In the genomic region with DNA sequence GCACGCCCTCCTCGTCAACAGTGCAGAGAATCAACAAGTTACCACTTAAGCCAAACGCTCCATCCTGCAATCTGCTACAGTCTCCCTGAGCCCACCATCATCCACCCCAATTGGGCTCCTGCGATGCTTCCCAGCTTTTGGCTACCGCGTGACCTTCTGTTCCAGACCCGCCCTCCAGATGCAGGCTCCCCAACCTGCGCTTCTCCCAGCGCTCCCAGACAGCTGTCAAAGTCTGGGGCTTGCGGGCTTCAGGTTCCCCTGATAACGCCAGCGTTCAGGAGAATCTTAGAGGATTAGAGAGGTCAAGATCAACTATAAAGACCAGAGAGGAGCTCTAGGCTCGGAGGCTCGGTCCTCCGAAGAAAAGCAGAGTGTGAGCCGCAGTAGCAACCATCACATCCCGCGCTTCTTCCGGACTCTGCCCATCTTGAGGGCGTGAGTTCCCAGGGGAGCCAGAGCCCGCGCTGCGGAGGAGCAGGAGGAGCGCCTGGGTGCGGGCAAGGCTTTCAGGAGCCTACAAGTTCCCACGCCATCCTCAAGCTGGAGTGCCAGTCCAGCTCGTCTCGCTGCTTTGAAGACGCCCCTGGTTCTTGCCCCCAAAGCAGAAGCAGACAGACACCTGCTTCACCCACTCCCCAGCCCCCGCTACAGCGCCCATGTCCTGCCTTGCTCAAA, we compare ENCODE assay signal across 9 mouse cellular contexts. TPM values are rescaled to one million over a fixed set of nuclear protein-coding genes. Genes with fewer than 3 reads are reported as not detected.
DNase-seq lines count a peak whose midpoint lies in the region; ATAC-seq and TF ChIP-seq lines count a peak whose summit lies in the region.
"Had no signal": no experiment of that assay in that cellular context is flagged by ENCODE, and none has a peak within 500 bp of the region (broad histone marks: within the 10 kb centered on the region; RNA-seq: fewer than 3 reads in every experiment).

No protein-coding gene starts in this region.

- peak overlapping the region; percentile 67 for H3K9ac ChIP-seq in neural tube, embryonic 11.5 days (ENCODE audit: low read length)

- peaks cover 57% of the 10 kb centered on the region for H3K27me3 ChIP-seq in heart, embryonic 10.5 days (ENCODE audit: insufficient read depth, poor library complexity, severe bottlenecking)
- peaks cover 17% of the 10 kb centered on the region for H3K27me3 ChIP-seq in neural tube, embryonic 11.5 days (ENCODE audit: control insufficient read depth, insufficient read depth, low read length)

- TF ChIP-seq POLR2A in embryonic fibroblast, embryonic 13.5 days (IDR thresholded peaks at IDR 0.05; ENCODE audit: low read depth, low read length): no peak

- ATAC-seq in neural tube, embryonic 11.5 days (ENCODE audit: insufficient read depth, low FRiP score, low TSS enrichment): no peak

- peak overlapping the region; percentile 76 for H3K4me3 ChIP-seq in heart, embryonic 10.5 days
- peak overlapping the region; percentile 39 for H3K4me3 ChIP-seq in embryonic fibroblast, embryonic 13.5 days (ENCODE audit: insufficient read depth, low read length)
- H3K4me3 ChIP-seq in neural tube, embryonic 11.5 days (ENCODE audit: low read depth, low read length): peak overlapping the region; percentile 67

- peaks cover 14% of the 10 kb centered on the region for H3K4me1 ChIP-seq in heart, embryonic 10.5 days
- peaks cover 3% of the 10 kb centered on the region; the same call in 1 of the 2 replicates for H3K4me1 ChIP-seq in embryonic fibroblast, embryonic 13.5 days (ENCODE audit: control insufficient read depth, insufficient read depth, low read length)
- H3K4me1 ChIP-seq in neural tube, embryonic 11.5 days (ENCODE audit: control insufficient read depth, insufficient read depth, low read length): peaks cover 8% of the 10 kb centered on the region; the same call in 1 of the 2 replicates

- no peak for TF ChIP-seq CTCF in embryonic fibroblast, embryonic 13.5 days (IDR thresholded peaks at IDR 0.05; ENCODE audit: borderline replicate concordance, insufficient read depth, low read length)

- no peaks in the 10 kb centered on the region for H3K9me3 ChIP-seq in heart, embryonic 10.5 days
- no peaks in the 10 kb centered on the region for H3K9me3 ChIP-seq in neural tube, embryonic 11.5 days (ENCODE audit: control insufficient read depth, low read length)

- peak overlapping the region; percentile 45; the same call in 1 of the 2 replicates for H3K27ac ChIP-seq in heart, embryonic 10.5 days
- no peak overlapping the region for H3K27ac ChIP-seq in embryonic fibroblast, embryonic 13.5 days (ENCODE audit: insufficient read depth, low read length)
- H3K27ac ChIP-seq in neural tube, embryonic 11.5 days (ENCODE audit: low read depth, low read length): no peak overlapping the region; the same call in 1 of the 2 replicates

- WGBS in heart, embryonic 10.5 days: under 1% methylated on average over 31 of the region's 31 CpGs
- WGBS in neural tube, embryonic 11.5 days: 1% methylated on average over 31 of the region's 31 CpGs

- intact Hi-C loops in heart, postnatal 25 days (cut with DNase I): loop anchor here (5.0 to 10.0 kb wide), 2 partner anchors 575 to 737 kb away; no protein-coding TSS in a partner anchor

- no peaks in the 10 kb centered on the region for H3K36me3 ChIP-seq in heart, embryonic 10.5 days
- H3K36me3 ChIP-seq in neural tube, embryonic 11.5 days (ENCODE audit: control insufficient read depth, insufficient read depth, low read length): no peaks in the 10 kb centered on the region
- H3K36me3 ChIP-seq: G1E had no signal

- H3K4me2 ChIP-seq in neural tube, embryonic 11.5 days (ENCODE audit: low read depth): peak overlapping the region; percentile 94

- no peak for DNase-seq in heart, embryonic 10.5 days (ENCODE audit: low spot score)
- DNase-seq in heart, postnatal 25 days (ENCODE audit: low spot score): no peak
- peak; percentile 16 for DNase-seq in WW6 (ENCODE audit: low read depth, low spot score)
- DNase-seq in kidney, postnatal 4 days: peak; percentile 14 to 15
- peak; percentile 15 for DNase-seq in neural tube, embryonic 11.5 days (ENCODE audit: low spot score)
- DNase-seq in urinary bladder, adult 18-20 months (ENCODE audit: low spot score in 2 of 2): no peak
- DNase-seq in thymus, postnatal 14 days: no peak

RNA-seq across cellular contexts. Expression of a gene that starts 0.9 kb away (rescaled TPM):
- 0.60 and 1.6 TPM in 2 replicates for polyA plus RNA-seq in heart, embryonic 10.5 days (2016; fragmentation: Nextera tagmentation; extraction: Ambion mirVana)
- total RNA-seq in heart, postnatal 25 days (2021): under 1 TPM; 0.81 to 0.88 TPM
- 1.8 and 7.6 TPM in 2 replicates for polyA plus RNA-seq in embryonic fibroblast, embryonic 13.5 days (2011; ENCODE audit: insufficient read length, low read depth, missing spikeins)
- 9.7 and 10.0 TPM in 2 replicates for polyA plus RNA-seq in neural tube, embryonic 11.5 days (2014; fragmentation: Nextera tagmentation; extraction: Ambion mirVana)
- polyA plus RNA-seq: G1E had no signal

Comparison
In these comparisons a context has a peak if more than half of its experiments do, and no peak if none do; other contexts are left out.
1. DNase-seq: peak in WW6 (single experiment), kidney, postnatal 4 days (2 of 2) and neural tube, embryonic 11.5 days (single experiment); none in heart, embryonic 10.5 days (single experiment), heart, postnatal 25 days (single experiment), urinary bladder, adult 18-20 months (0 of 2) and thymus, postnatal 14 days (single experiment).
2. Peak in every context shown above with its lines, with median percentiles within 50 percentile points of each other: H3K4me3 ChIP-seq.